In genomic region chr17:47245635-47246034, GRCm38 (mm10) we compare ENCODE assay signal across 26 mouse cellular contexts.
DNase-seq lines count a peak whose midpoint lies in the region; ATAC-seq lines count a peak whose summit lies in the region.
"Had no signal": no experiment of that assay in that cellular context is flagged by ENCODE, and none has a peak within 500 bp of the region (broad histone marks: within the 10 kb centered on the region; RNA-seq: fewer than 3 reads in every experiment).

No protein-coding gene starts in this region.

- no peak overlapping the region for H3K9ac ChIP-seq in hindbrain, embryonic 11.5 days (ENCODE audit: low read depth, low read length)
- H3K9ac ChIP-seq in midbrain, embryonic 13.5 days (replicated peaks): no peak overlapping the region
- H3K9ac ChIP-seq in midbrain, embryonic 15.5 days: no peak overlapping the region
- no peak overlapping the region for H3K9ac ChIP-seq in intestine, embryonic 16.5 days (ENCODE audit: low read depth, low read length)
- H3K9ac ChIP-seq: embryonic facial prominence, embryonic 13.5 days; forebrain, embryonic 12.5 days; forebrain, embryonic 15.5 days; heart, embryonic 13.5 days; hindbrain, embryonic 13.5 days had no signal

- 90% methylated on average over 9 of the region's 9 CpGs for WGBS in hindbrain, embryonic 10.5 days
- WGBS in hindbrain, embryonic 11.5 days: 95% methylated on average over 9 of the region's 9 CpGs
- WGBS in midbrain, embryonic 13.5 days: 76% methylated on average over 9 of the region's 9 CpGs
- 66% methylated on average over 9 of the region's 9 CpGs for WGBS in midbrain, embryonic 15.5 days
- WGBS in intestine, embryonic 16.5 days: 91% methylated on average over 9 of the region's 9 CpGs

- DNase-seq in hindbrain, embryonic 10.5 days (ENCODE audit: low spot score): no peak
- no peak for DNase-seq in hindbrain, embryonic 11.5 days (ENCODE audit: low spot score)
- peak; percentile 16 for DNase-seq in retina, embryonic 14.5 days (ENCODE audit: low spot score)
- DNase-seq: adrenal gland, postnatal 10 days; adrenal gland, postnatal 36 days; cerebellum, adult 11 months; cerebellum, adult 2 months; cerebellum, adult 9-11 months; cerebellum, postnatal 25 days; gastrocnemius, postnatal 10 days; gastrocnemius, postnatal 36 days; heart, adult 2 months; heart, postnatal 14 days; heart, postnatal 4 days had no signal

- no peak for ATAC-seq in hindbrain, embryonic 11.5 days (ENCODE audit: low FRiP score)
- 0 out of 2 replicates have a peak, but pooled peaks have one; percentile 56 for ATAC-seq in midbrain, embryonic 13.5 days
- ATAC-seq in midbrain, embryonic 15.5 days (replicated peaks): no peak
- ATAC-seq in intestine, embryonic 16.5 days: no peak
- ATAC-seq: forebrain, embryonic 15.5 days; hindbrain, embryonic 16.5 days; Patski had no signal

- no peak overlapping the region for H3K4me2 ChIP-seq in hindbrain, embryonic 11.5 days (replicated peaks; ENCODE audit: low read depth, low read length)
- no peak overlapping the region for H3K4me2 ChIP-seq in midbrain, embryonic 13.5 days (replicated peaks)
- H3K4me2 ChIP-seq in midbrain, embryonic 15.5 days: no peak overlapping the region
- H3K4me2 ChIP-seq in intestine, embryonic 16.5 days (ENCODE audit: low read depth, low read length): no peak overlapping the region
- H3K4me2 ChIP-seq: embryonic facial prominence, embryonic 13.5 days; forebrain, embryonic 12.5 days; forebrain, embryonic 15.5 days; heart, embryonic 13.5 days; hindbrain, embryonic 13.5 days had no signal

- H3K27me3 ChIP-seq in hindbrain, embryonic 10.5 days (ENCODE audit: insufficient read depth, poor library complexity, severe bottlenecking): no peaks in the 10 kb centered on the region
- H3K27me3 ChIP-seq in hindbrain, embryonic 11.5 days (ENCODE audit: control insufficient read depth, insufficient read depth, low read length): no peaks in the 10 kb centered on the region
- no peaks in the 10 kb centered on the region for H3K27me3 ChIP-seq in midbrain, embryonic 13.5 days
- no peaks in the 10 kb centered on the region for H3K27me3 ChIP-seq in midbrain, embryonic 15.5 days (replicated peaks)
- H3K27me3 ChIP-seq in intestine, embryonic 16.5 days (replicated peaks; ENCODE audit: control insufficient read depth, insufficient read depth, low read length): no peaks in the 10 kb centered on the region
- H3K27me3 ChIP-seq: embryonic facial prominence, embryonic 13.5 days; forebrain, embryonic 12.5 days; forebrain, embryonic 15.5 days; heart, embryonic 13.5 days; hindbrain, embryonic 13.5 days; Patski had no signal

- H3K9me3 ChIP-seq in hindbrain, embryonic 10.5 days: no peaks in the 10 kb centered on the region
- no peaks in the 10 kb centered on the region for H3K9me3 ChIP-seq in hindbrain, embryonic 11.5 days (ENCODE audit: control insufficient read depth, low read length)
- H3K9me3 ChIP-seq in midbrain, embryonic 13.5 days: no peaks in the 10 kb centered on the region
- H3K9me3 ChIP-seq in midbrain, embryonic 15.5 days: no peaks in the 10 kb centered on the region
- H3K9me3 ChIP-seq in intestine, embryonic 16.5 days (ENCODE audit: control insufficient read depth, low read length): no peaks in the 10 kb centered on the region
- H3K9me3 ChIP-seq: embryonic facial prominence, embryonic 13.5 days; forebrain, embryonic 12.5 days; forebrain, embryonic 15.5 days; heart, embryonic 10.5 days; heart, embryonic 13.5 days; hindbrain, embryonic 13.5 days had no signal

- peaks cover 12% of the 10 kb centered on the region for H3K4me1 ChIP-seq in hindbrain, embryonic 10.5 days (replicated peaks)
- H3K4me1 ChIP-seq in hindbrain, embryonic 11.5 days (replicated peaks; ENCODE audit: control insufficient read depth, insufficient read depth, low read length): no peaks in the 10 kb centered on the region
- peaks cover 21% of the 10 kb centered on the region for H3K4me1 ChIP-seq in midbrain, embryonic 13.5 days (replicated peaks)
- peaks cover 6% of the 10 kb centered on the region for H3K4me1 ChIP-seq in midbrain, embryonic 15.5 days
- H3K4me1 ChIP-seq in intestine, embryonic 16.5 days (ENCODE audit: control insufficient read depth, insufficient read depth, low read length): no peaks in the 10 kb centered on the region
- H3K4me1 ChIP-seq: forebrain, embryonic 15.5 days; heart, embryonic 10.5 days; heart, embryonic 13.5 days had no signal

- H3K4me3 ChIP-seq in hindbrain, embryonic 10.5 days: no peak overlapping the region
- no peak overlapping the region for H3K4me3 ChIP-seq in hindbrain, embryonic 11.5 days (ENCODE audit: low read depth, low read length)
- no peak overlapping the region for H3K4me3 ChIP-seq in midbrain, embryonic 13.5 days (replicated peaks)
- H3K4me3 ChIP-seq in midbrain, embryonic 15.5 days: no peak overlapping the region
- no peak overlapping the region for H3K4me3 ChIP-seq in intestine, embryonic 16.5 days (ENCODE audit: low read length)
- H3K4me3 ChIP-seq: embryonic facial prominence, embryonic 13.5 days; erythroblast, embryonic 14.5 days; forebrain, embryonic 12.5 days; forebrain, embryonic 15.5 days; heart, adult 2 months; heart, embryonic 10.5 days; heart, embryonic 13.5 days; hindbrain, embryonic 13.5 days had no signal

- peak overlapping the region; percentile 18; the same call in 1 of the 2 replicates for H3K27ac ChIP-seq in hindbrain, embryonic 10.5 days
- no peak overlapping the region for H3K27ac ChIP-seq in hindbrain, embryonic 11.5 days (ENCODE audit: low read depth, low read length)
- H3K27ac ChIP-seq in midbrain, embryonic 13.5 days: no peak overlapping the region
- H3K27ac ChIP-seq in midbrain, embryonic 15.5 days: no peak overlapping the region
- no peak overlapping the region for H3K27ac ChIP-seq in intestine, embryonic 16.5 days (ENCODE audit: low read length)
- H3K27ac ChIP-seq: embryonic facial prominence, embryonic 13.5 days; forebrain, embryonic 12.5 days; forebrain, embryonic 15.5 days; heart, adult 2 months; heart, embryonic 10.5 days; heart, embryonic 13.5 days; hindbrain, embryonic 13.5 days had no signal

- H3K36me3 ChIP-seq in hindbrain, embryonic 10.5 days: peaks cover 10% of the 10 kb centered on the region
- H3K36me3 ChIP-seq in hindbrain, embryonic 11.5 days (ENCODE audit: control insufficient read depth, insufficient read depth, low read length): no peaks in the 10 kb centered on the region
- peaks cover 4% of the 10 kb centered on the region for H3K36me3 ChIP-seq in midbrain, embryonic 13.5 days
- H3K36me3 ChIP-seq in midbrain, embryonic 15.5 days (replicated peaks): no peaks in the 10 kb centered on the region; the same call in 1 of the 2 replicates
- H3K36me3 ChIP-seq in intestine, embryonic 16.5 days (ENCODE audit: control insufficient read depth, insufficient read depth, low read length): 0 out of 2 replicates have a peak, but pooled peaks cover 3% of the 10 kb centered on the region
- H3K36me3 ChIP-seq: forebrain, embryonic 15.5 days had no signal
